Mouse (Mus musculus) brown adipose tissue, adult 24 weeks (tissue): ENCODE results near the gene Rnf103. TPM values are rescaled to one million over a fixed set of nuclear protein-coding genes. Genes with fewer than 3 reads are reported as not detected.
A peak's percentile ranks its signal among the peaks of the same experiment; 100 is the strongest.
"Not testable (repeated sequence)": the region's sequence is repeated elsewhere in the genome, so short reads cannot be mapped to it uniquely, and the experiment has no call there.

ENCODE experiments used
- H3K27ac ChIP-seq: fragments of 200-500 bp; replicated peaks from 2 replicates; pipeline ENCODE4 v1.5.1; 2012; ENCODE audit warnings: low read depth, mild to moderate bottlenecking, low read length
- H3K4me1 ChIP-seq: fragments of 200-500 bp; 2 replicates; pipeline ENCODE4 v1.6.1; 2012; ENCODE audit warnings: low read length, mixed read lengths; ENCODE audit not compliant: control insufficient read depth, insufficient read depth, insufficient read length
- H3K4me3 ChIP-seq: fragments of 200-500 bp; 2 replicates; pipeline ENCODE4 v1.5.1; 2012; ENCODE audit warnings: low read depth, mild to moderate bottlenecking, low read length, moderate library complexity; ENCODE audit not compliant: insufficient read depth
- polyA plus RNA-seq: library from polyadenylated mRNA; stranded (reverse); fragments of >200 nt; gene quantifications from 2 replicates; pipeline ENCODE4 v1.2.4, GENCODE M21; 2012; ENCODE audit not compliant: missing spikeins, insufficient read depth, insufficient read length

Gene Rnf103
- polyA plus RNA-seq, 1 experiment = 12.8 TPM

DNA sequence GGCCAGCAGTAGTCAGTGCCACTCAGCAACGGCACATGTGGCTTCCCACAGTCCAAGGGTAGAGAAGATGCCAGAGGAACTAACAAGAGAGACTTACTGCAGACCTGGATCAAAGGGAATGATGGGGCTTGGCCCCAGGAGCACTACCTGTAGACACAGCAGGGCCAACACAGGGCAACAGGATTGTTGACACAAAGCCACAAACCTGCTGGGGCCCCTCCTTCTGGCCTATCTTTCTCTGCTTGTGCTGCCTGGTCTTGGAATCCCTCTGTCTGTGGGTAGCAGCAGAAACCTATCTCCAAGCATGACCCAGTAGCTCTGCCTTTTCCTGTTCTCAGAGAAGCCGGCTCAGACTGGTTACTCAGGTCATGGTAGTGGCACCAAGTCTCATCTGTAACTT lies 14.1 kb upstream of the Rnf103 start:
- not testable (repeated sequence) for H3K4me3 ChIP-seq, H3K27ac ChIP-seq, H3K4me1 ChIP-seq

DNA sequence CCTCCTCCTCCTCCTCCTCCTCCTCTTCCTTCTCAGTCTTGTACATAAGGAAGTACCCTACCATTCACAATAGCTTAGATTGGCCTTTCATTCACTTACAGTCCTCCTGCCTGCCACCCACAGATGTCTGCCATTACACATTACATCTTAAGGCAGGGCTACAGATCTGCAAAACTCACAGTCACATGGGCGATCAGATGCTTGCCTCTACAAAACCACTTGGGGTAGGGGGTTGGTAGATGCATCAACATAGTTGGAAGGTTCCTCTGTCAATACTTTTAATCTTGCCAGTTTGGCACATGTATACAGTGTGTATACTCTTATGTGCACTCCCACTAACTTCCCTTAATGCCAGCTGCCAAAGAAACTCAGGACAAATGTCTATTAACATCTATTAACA lies 13.6 kb upstream of the Rnf103 start:
- Histone ChIP-seq H3K4me3 (no peak overlapping the region), H3K27ac (no peak overlapping the region), H3K4me1 (no peaks in the 10 kb centered on the region; the same call in 1 of the 2 replicates)

DNA sequence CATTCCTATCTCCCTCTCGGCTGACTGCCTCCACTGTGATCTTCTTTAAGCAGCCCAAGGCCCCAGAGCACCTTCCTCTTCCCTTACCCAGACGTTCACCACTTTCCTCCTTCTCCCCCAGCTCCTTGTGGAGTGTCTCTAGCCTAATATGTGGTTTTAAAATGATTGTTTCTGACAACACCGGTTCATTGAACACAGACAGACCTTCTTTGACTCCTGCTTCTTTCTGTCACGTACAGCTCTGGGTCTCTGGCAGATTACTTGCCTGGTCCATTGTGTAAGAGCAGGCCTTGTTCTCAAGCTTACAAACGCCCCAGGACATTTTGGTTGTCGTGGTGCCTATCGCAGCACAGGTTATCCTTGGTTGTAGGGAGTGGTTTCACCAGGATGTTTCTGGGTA lies 12.6 kb upstream of the Rnf103 start:
- Histone ChIP-seq H3K4me1 (no peaks in the 10 kb centered on the region; the same call in 1 of the 2 replicates), H3K27ac (no peak overlapping the region), H3K4me3 (no peak overlapping the region)

DNA sequence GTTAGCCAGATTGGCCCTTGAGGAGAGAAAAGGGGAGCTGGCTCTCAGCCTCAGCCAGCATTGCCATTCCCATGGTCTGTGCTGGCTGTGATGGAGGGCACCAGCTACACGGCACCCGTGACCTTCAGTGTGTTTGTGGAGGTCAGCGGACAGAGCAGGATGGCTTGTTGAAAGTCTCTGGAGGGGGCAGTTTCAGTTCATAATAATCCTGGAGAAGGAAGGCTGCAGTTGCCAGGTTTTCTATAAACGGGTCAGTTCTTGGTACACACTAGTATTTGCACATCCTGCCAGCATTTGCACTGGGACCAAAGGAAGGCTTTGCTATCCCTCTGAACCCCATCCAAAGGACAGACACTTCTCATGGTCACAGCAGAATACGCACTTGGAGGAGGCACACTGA lies 8.4 kb upstream of the Rnf103 start:
- Histone ChIP-seq H3K4me3 (no peak overlapping the region), H3K4me1 (no peaks in the 10 kb centered on the region; the same call in 1 of the 2 replicates), H3K27ac (no peak overlapping the region)

DNA sequence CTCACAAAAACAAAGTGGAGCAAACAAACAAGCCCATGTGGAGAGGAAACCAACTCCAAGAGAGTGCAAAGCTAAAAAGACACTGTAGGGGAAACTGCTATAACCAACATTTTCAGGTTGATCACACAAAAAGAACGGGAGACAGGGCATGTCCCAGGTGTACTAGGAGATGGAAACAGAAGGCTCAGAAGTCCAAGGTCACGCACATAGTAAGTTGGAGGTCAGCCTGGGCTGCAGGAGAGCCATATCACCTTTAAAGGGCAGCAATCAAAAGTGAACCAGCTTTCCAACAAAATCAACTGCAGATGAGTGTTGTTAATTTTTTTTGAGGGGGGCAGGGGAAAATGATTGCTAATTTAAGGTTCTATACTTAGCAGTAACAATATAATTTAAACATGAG lies 7.5 kb upstream of the Rnf103 start:
- Histone ChIP-seq H3K4me1 (no peaks in the 10 kb centered on the region; the same call in 1 of the 2 replicates), H3K27ac (no peak overlapping the region), H3K4me3 (no peak overlapping the region)

DNA sequence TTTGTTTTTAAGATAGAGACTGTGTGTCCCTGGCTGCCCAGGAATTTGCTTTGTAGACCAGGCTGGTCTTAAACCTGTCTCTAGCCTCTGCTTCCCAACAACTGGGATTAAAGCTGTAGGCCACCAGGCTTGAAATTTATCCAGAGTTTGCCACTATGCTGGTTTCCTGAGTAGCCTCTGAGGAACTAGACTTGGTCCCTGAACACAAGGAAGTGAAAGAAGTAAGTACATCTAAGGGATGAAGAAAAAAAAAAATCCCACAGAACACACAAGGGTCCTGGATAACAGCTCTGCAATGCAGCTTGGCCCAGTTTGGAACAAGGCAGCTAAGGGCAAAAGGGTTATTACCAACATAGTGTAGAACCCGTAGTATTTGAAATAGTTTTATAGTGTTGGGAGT lies 6.8 kb upstream of the Rnf103 start:
- Histone ChIP-seq H3K4me1 (no peaks in the 10 kb centered on the region), H3K27ac (no peak overlapping the region), H3K4me3 (no peak overlapping the region)

DNA sequence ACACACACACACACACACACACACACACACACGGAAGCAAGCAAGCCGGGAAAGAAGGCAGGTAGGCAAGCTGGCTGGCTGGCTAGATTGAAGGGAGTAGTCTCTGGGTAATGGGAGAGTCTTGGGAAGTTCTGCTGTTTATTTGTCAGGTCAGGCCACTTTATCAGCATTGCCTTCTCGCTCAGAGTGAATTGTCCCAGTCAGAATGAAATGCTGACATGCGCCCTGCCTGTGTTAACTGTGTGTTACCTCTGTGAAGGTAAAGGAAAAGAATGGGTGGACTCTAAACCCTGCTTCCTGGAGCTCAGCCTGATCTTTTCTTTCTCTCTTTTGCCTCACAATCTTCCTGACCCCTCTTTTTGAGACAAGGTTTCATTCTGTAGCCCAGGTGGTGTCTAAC lies 5.7 kb upstream of the Rnf103 start:
- no peaks in the 10 kb centered on the region for H3K4me1 ChIP-seq
- no peak overlapping the region for H3K4me3 ChIP-seq
- no peak overlapping the region for H3K27ac ChIP-seq

DNA sequence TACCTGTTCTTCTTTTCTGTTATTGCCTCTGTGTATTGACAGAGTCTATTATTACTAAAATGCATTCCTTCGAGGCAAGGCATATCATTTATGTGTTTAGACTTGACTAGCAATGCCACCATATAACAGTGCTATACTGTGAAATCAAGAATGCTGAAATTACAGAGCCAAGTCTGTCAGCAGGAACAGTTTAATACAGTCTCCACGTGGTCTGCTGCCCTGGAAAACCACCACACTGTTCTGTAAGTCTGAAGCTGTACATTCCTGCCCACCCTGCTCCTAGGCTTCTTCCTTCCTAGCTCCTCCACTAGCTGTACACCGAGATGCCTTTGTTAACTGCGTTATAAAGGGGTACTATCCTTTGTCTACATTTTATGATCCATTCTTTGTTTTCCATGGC lies 1.6 kb upstream of the Rnf103 start:
- no peak overlapping the region for H3K4me3 ChIP-seq
- peaks cover 2% of the 10 kb centered on the region; the same call in 1 of the 2 replicates for H3K4me1 ChIP-seq
- H3K27ac ChIP-seq = no peak overlapping the region

DNA sequence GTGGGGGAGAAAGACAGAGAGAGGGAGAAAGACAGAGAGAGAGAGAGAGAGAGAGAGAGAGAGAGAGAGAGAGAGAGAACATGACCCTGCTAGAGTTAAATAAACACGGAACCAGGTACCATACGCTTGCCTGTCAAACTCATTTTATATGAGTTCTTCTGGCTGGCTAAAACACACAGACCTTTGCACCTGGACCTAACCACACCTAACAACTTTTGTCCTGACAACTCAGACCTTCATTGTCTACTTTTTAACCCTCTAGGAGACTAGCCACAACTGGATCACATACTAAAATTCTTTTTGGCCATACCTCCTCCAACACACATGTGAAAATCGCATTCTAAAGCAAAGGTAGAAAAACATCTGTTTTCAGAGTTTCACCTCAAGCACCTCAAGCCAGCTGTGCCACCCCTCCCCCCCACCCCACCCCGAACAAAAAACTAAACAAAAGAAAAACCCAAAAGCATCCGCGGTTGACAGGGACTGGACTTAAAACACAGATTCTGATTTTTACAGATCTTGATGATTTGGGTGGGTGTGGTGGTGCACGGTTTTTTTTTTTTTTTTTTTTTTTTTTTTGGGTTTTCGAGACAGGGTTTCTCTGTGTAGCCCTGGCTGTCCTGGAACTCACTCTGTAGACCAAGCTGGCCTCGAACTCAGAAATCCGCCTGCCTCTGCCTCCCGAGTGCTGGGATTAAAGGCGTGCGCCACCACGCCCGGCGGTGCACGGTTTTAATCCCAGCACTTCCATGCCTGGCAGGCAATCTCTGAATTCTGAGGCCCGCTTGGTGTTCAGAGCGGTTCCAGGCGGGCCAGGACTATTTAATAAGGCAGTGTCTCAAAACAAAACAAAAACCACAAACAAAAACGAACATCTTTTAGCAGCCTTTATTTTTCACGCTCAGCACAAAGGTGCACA lies 679 bp upstream of the Rnf103 start:
- Histone ChIP-seq H3K4me1 (peaks cover 2% of the 10 kb centered on the region; the same call in 1 of the 2 replicates), H3K27ac (peak overlapping the region; percentile 53; the same call in 1 of the 2 replicates), H3K4me3 (peak overlapping the region; percentile 98)

DNA sequence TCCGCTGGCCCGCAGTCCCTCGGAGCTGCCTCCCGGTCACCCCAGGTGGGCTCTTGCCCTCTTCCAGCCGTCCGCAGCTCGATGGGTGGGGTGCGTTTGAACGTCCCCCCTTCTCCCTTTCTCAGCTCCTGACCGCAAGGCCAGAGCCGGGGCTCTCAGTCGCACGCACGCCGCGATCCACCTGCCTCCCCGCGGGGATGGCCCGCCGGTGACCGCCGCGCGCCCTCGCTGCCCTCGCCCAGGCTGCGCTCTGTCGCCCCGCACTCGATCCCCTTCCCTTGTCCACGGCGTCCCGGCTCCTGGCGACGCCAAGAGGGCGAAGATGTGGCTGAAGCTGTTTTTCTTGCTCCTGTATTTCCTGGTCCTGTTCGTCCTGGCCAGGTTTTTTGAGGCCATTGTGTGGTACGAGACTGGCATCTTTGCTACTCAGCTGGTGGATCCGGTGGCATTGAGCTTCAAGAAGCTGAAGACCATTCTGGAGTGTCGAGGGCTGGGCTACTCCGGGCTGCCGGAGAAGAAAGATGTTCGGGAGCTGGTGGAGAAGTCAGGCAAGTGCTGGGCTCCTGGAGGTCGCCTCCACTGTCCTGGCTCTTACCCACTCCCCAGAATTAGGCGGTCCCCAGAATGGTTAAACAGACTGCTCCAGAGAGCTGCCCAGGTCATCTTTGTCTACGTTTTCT lies 787 bp downstream of the Rnf103 start:
- peak overlapping the region; percentile 87 for H3K27ac ChIP-seq
- H3K4me3 ChIP-seq = peak overlapping the region; percentile 98
- H3K4me1 ChIP-seq = peaks cover 2% of the 10 kb centered on the region; the same call in 1 of the 2 replicates

DNA sequence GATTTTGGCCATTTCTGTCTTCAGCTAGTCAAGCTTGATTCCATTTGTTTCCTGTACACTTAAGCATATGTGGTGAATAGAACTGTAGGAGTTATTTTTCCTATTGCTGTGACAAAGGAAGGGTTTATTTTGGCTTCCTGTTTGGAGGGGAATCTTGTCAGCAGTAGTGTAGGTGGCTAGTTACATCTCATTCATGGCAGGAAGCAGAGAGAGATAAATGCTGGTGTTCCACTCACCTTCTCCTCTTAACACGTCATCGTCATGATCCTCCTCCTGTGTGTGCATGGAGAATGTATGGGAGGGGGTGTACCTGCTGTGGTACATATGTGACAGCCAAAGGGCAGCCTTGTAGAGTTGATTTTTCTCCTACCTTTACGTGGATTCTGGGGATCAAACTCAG lies 6.9 kb downstream of the Rnf103 start:
- no peak overlapping the region for H3K27ac ChIP-seq

DNA sequence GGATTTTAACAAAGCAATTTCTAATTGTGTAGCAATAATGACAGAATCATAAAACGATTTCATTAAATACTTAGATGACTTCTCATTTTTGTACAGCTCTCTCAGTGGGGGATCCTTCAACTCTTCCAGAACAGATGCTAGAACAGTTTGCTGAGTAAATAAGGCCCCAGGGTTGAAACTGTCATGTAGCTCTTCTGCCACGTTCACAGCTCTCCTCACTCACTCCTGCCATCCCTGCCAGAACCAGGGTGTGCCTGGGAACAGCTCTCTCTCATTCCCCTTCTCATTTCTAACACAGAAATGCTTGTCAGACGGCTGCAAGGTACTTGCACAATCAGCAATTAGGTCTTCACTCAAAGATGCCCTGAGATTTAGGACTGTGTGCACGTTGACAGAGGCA lies 9.3 kb downstream of the Rnf103 start:
- Histone ChIP-seq H3K4me1 (peaks cover 2% of the 10 kb centered on the region; the same call in 1 of the 2 replicates), H3K4me3 (no peak overlapping the region), H3K27ac (no peak overlapping the region)

More for the DNA sequence above, 6.9 kb downstream of the Rnf103 start:
- Histone ChIP-seq H3K4me1 (peaks cover 4% of the 10 kb centered on the region), H3K4me3 (no peak overlapping the region)

DNA sequence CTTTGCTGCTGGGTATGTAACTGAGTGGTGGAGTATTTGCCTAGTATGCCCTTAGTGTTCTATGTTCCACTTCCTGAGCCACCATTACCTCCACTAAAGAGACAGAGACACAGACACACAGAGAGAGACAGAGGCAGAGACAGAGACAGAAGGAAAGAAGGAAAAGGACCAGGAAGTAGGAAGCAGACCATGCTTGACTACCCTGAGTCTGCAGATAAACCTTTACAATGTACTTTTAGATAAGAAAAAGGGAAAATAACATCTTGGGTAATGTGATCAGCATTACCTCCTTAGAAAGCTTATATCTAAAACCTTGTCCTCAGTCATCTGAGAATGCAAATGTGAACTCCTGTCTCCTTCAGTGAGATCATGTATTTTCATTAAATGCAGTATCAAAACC lies 10.0 kb downstream of the Rnf103 start:
- Histone ChIP-seq H3K4me1 (peaks cover 2% of the 10 kb centered on the region; the same call in 1 of the 2 replicates), H3K27ac (no peak overlapping the region), H3K4me3 (no peak overlapping the region)

DNA sequence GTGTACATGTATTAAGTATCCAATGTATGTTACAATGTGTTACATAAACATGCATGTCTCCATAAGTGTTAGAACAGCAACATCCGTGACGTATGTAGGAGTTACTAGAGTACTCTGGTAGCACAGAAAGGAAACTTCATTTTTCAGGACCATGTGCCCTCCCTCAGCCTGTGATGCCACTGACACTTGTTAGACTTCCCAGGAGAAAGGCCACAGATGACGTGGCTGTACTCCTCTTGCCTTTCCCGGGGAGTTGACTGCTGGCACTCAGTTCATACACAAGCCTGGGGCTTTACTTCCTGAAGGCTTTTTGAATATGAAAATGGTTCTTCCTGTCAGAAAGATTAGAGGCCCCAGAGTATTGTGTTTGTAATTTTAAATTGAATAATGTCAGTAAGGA lies 10.4 kb downstream of the Rnf103 start:
- peaks cover 2% of the 10 kb centered on the region; the same call in 1 of the 2 replicates for H3K4me1 ChIP-seq
- H3K4me3 ChIP-seq = no peak overlapping the region
- no peak overlapping the region for H3K27ac ChIP-seq

DNA sequence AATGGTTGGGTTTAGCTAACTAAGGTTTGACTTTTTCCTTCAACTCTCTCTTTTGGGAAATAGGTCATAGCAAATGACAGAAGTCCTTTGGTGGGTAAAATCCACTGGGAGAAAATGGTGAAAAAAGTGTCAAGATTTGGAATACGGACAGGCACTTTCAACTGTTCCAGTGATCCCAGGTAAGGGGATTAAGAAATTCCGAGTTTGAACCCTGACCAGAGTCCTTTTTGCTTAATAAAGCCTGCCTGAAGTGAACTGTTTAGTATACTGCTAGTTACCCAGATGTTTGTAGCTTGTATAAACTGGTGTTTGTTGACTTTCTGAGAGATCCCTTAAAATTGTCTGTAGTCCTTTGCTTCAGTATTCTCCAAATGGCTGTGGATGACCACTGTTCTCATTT lies 12.0 kb downstream of the Rnf103 start:
- Histone ChIP-seq H3K27ac (no peak overlapping the region), H3K4me1 (peaks cover 2% of the 10 kb centered on the region; the same call in 1 of the 2 replicates), H3K4me3 (no peak overlapping the region)
